Mouse (Mus musculus) embryonic fibroblast, embryonic 13.5 days (primary cell): Measurements from ENCODE around the gene Ccdc153.

Experiments
- CTCF ChIP-seq: IDR thresholded peaks from 2 replicates; pipeline ENCODE4 v1.5.1; 2011; ENCODE audit warnings: mild to moderate bottlenecking, control low read depth, low read length, moderate library complexity, borderline replicate concordance; ENCODE audit not compliant: insufficient read depth
- POLR2A ChIP-seq: IDR thresholded peaks from 2 replicates; pipeline ENCODE4 v1.6.1; 2011; ENCODE audit warnings: low read depth, mild to moderate bottlenecking, control low read depth, low read length, moderate library complexity

- TF ChIP-seq CTCF, result no peak
- no peak for TF ChIP-seq POLR2A
Measured at GRCm38 (mm10) chr9:44231609-44232008, 8.9 kb upstream of the Ccdc153 start.
